Mouse (Mus musculus): ENCODE results near the gene Znhit6.

Znhit6 gene

GRCm38 (mm10) chr3:145575743-145576481 lies at the start of gene Znhit6:
Znhit6 (plus strand) TSS chr3:145576205.
- peak; percentile 87 to 88 for DNase-seq

- DNase-seq, result no peak
These were observed 38.1 kb upstream of the Znhit6 start for GRCm38 (mm10) chr3:145537870-145538269.

GRCm38 (mm10) chr3:145548441-145549415 lies 27.3 kb upstream of the Znhit6 start:
- DNase-seq, result no peak

- no peak for DNase-seq
These were observed 25.8 kb upstream of the Znhit6 start for GRCm38 (mm10) chr3:145550216-145550615.

GRCm38 (mm10) chr3:145554388-145554787 lies 21.6 kb upstream of the Znhit6 start:
- DNase-seq, result no peak

- no peak for DNase-seq
These were observed 19.8 kb upstream of the Znhit6 start for GRCm38 (mm10) chr3:145556206-145556605.

GRCm38 (mm10) chr3:145559675-145560074 lies 16.3 kb upstream of the Znhit6 start:
- DNase-seq, result no peak

- DNase-seq, result no peak
These were observed 15.9 kb upstream of the Znhit6 start for GRCm38 (mm10) chr3:145560117-145560516.

- DNase-seq, result no peak
These were observed 1.5 kb upstream of the Znhit6 start for GRCm38 (mm10) chr3:145574468-145574867.

GRCm38 (mm10) chr3:145575340-145575739 lies 665 bp upstream of the Znhit6 start:
- DNase-seq, result no peak

- DNase-seq, result no peak
These were observed 447 bp downstream of the Znhit6 start for GRCm38 (mm10) chr3:145576482-145576822.

- no peak for DNase-seq
These were observed 871 bp downstream of the Znhit6 start for GRCm38 (mm10) chr3:145576876-145577275.

GRCm38 (mm10) chr3:145583043-145583442 lies 7.0 kb downstream of the Znhit6 start:
- no peak for DNase-seq

GRCm38 (mm10) chr3:145583522-145584200 lies 7.7 kb downstream of the Znhit6 start:
- DNase-seq, result no peak

GRCm38 (mm10) chr3:145590562-145590961 lies 14.6 kb downstream of the Znhit6 start:
- DNase-seq, result no peak

- no peak for DNase-seq
These were observed 16.0 kb downstream of the Znhit6 start for GRCm38 (mm10) chr3:145591841-145592542.

- DNase-seq, result no peak
These were observed 19.3 kb downstream of the Znhit6 start for GRCm38 (mm10) chr3:145595354-145595753.

- no peak for DNase-seq
These were observed 23.1 kb downstream of the Znhit6 start for GRCm38 (mm10) chr3:145599059-145599458.

GRCm38 (mm10) chr3:145600801-145601200 lies 24.8 kb downstream of the Znhit6 start:
- no peak for DNase-seq

GRCm38 (mm10) chr3:145601345-145601744 lies 25.3 kb downstream of the Znhit6 start:
- DNase-seq, result no peak

- no peak for DNase-seq
These were observed 26.6 kb downstream of the Znhit6 start for GRCm38 (mm10) chr3:145602410-145603206.

Measured in thymus, adult 18-20 months (tissue).